Mouse (Mus musculus): ENCODE data around the gene Ppp1r18. TPM values are rescaled to one million over a fixed set of nuclear protein-coding genes. Genes with fewer than 3 reads are reported as not detected.
"Not testable (repeated sequence)": the region's sequence is repeated elsewhere in the genome, so short reads cannot be mapped to it uniquely, and the experiment has no call there.

The Ppp1r18 gene
- total RNA-seq, 2 experiments from 2014 or later: 9.5 to 10.5 TPM

DNA sequence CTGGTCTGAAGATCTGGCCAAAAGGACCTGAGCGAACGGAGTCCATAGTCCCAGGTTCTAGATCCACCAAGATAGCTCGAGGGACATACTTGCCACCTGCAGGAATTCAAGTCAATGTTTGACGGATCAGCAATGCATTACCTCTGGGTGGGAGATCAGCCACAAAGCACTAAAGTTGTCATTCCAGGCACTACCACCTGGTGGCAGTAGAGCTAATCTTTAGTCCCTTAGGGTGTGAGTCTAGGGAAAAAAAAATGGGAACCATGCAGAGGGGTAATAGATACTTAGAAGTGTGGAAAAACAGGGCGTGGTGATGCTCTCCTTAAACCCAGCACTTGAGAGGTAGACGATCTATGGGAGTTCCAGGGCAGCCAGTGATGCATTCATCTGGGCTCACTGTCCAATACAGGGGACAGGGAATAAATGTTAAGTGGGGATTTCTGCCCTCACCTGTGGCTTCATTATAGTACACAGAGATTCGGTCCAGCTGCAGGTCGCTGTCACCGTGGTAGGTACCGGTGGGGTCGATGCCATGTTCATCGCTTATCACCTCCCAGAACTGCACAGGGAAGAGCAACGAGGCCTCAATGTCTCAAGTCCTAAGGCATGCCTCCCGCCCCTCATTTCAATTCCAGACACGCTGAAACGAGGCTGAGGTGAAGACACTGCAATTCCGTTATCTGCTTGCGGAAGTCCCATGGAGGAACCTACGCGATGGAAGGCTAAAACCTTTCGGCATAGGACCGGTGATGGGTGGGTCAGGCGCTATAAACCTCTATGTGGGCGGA is 29.0 kb upstream of the Ppp1r18 start:
- peak; percentile 69 to 93 for DNase-seq (ENCODE audit: extremely low spot score in 1 of 2, low spot score in 1 of 2)

DNA sequence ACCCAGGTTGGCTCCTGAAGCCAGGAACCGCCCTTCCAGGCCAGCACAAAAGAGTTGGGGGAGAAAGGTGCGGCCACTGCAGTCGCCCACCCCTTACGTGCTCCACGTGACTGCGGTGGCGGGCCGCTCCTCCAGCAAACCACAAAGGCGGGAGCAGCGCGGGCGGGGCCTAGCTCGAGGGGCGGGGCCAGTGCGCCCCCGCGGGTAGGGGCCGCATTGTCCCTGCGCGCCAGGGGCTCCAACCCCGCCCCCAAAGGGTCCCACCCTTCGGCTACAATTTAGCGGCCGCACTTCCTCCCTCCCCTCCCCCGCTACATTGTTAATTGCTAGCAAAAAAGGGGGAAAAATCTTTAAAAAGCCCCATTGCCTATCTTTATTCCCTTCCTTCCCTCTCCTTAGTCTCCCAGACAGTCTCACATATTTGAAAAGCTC is 28.4 kb upstream of the Ppp1r18 start:
- peak; percentile 64 to 66 for DNase-seq (ENCODE audit: extremely low spot score in 1 of 2, low spot score in 1 of 2)

DNA sequence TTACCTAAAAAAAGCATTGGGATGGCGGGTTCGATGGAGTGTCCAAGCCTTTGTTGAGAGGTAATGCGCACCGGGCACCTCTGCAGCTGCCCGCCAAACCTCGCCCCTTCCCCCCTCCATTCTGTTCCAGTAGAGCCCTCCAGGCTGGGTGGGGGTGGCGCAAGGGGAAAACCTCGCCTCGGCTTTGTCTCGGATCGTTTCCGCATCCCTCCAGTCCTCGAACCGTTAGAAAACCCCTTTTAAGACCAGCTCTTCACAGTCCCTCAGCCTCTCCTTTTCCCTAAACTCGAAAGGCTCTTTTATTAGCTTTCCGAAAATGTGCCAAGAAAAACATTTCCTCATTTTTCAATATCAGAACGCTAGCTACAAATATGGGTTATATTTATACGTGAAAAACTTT is 27.9 kb upstream of the Ppp1r18 start:
- peak in 1 of 2 experiments; percentile 42 for DNase-seq (ENCODE audit: extremely low spot score in 1 of 2, low spot score in 1 of 2)

DNA sequence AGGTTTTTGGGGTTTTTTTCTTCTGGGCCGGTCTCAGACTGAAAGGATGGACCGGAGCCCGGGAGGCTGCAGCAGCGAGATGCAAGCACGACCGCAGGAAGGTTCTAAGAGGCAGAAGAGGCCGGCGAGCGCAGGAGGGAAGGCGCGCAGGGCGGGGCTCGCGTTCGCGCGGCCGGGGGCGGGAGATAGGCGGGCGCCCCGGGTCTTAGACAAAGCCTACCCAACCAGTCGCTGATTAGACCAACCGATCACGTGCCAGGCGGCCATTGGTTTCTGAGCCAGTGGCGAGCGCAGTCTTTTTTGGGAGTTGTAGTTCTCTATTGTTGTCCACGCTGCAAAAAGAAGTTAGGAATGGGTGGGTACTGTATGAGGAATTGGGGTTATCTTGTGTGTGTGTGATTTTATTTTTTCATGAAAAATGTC is 27.3 kb upstream of the Ppp1r18 start, which contains the start of gene Tubb5:
Gene Tubb5, minus strand, starts transcription at position 185 of the 423 bp plus-strand sequence.
- peak; percentile 87 to 90 for DNase-seq (ENCODE audit: extremely low spot score in 1 of 2, low spot score in 1 of 2)

DNA sequence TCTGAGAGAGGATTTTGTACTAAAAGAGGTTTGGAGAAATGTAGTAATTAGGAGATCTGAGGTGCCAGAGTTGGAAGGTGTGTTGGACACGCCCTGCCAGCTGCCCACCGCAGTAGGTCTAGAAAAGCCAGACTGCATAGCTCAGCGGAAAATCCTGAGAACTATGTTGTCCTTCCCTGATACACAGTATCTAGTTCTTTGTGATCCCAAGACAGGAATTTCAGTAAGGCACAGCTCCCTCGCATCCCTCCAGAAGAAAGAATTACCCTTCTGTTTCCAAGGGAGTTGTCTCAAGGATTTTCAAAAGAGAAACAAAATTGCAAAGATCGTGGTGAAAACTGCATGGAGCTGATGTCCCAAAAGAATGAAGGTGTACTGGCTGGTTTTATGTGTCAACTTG is 26.8 kb upstream of the Ppp1r18 start:
- DNase-seq (ENCODE audit: extremely low spot score in 1 of 2, low spot score in 1 of 2): no peak

DNA sequence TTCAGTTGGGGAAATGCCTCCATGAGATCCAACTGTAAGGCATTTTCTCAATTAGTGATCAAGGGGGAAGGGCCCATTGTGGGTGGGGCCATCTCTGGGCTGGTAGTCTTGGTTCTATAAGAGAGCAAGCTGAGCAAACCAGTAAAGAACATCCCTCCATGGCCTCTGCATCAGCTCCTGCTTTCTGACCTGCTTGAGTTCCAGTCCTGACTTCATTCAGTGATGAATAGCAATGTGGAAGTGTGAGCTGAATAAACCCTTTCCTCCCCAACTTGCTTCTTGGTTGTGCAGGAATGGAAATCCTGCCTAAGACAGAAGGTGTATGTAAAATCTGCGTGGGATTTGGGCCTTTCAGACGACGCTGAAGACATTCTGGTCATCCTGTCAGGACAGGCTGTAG is 26.4 kb upstream of the Ppp1r18 start:
- DNase-seq (ENCODE audit: extremely low spot score in 1 of 2, low spot score in 1 of 2): not testable (repeated sequence)

DNA sequence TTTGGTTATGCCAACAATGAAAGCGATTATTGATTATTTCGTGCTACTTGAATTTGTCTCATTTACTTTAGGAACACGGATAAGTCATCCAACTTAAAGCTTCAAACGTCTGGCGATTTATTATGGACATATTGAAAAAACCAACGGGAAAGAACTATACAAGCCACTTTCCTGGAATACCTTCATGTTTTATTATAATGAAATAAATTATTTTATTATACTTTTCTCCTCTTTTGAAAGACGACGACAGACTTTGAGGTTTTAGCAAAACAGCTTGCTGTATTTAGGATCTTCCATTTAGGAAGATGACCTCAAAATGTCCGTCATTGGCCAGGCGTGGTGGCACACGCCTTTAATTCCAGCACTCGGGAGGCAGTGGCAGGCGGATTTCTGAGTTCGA is 24.8 kb upstream of the Ppp1r18 start:
- DNase-seq (ENCODE audit: extremely low spot score in 1 of 2, low spot score in 1 of 2): no peak

DNA sequence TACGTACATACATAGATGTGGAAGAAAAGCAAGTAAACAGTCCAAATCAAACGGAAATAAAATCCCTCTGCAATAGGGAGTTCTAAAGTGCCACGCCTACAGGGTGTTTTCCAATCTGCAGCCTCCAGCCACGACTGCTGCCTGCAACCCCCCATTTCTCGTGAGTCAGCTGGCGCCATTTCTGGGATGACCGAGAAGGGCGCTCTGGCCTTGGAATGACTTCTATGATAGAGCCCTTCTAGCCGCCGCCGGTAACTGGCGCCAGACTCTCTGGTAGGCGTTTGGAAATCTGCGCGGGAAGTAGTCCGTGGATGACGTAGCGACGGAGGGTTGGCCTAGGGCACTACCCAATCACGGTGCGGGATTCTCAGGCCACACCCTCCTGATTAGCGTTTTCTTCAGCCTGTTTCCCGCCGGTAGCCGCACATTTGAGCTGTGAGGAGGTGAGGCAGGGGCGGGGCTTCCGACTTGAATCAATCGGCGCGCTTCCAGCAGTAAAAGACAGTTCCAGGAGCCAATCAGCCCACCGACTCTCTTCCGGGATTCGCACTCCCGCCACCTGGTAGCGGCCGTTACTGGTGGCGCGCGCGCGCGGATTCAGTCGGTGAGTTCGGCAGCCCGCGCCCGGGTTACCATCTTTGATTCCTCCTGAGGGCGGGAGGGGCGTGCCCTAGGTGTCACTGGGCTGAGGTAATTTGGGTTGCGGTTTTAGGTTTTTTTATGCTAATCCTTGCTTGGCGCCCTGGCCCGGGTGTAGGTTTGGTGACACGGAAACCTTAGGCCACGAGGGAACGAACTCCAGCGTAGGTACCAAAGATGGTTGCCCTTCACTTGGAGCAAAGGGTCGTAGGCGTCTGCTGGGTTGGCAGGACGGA is 24.1 kb upstream of the Ppp1r18 start, which contains the start of gene Mdc1:
Gene Mdc1, plus strand, starts transcription at position 440 of the 875 bp plus-strand sequence.
- DNase-seq (ENCODE audit: extremely low spot score in 1 of 2, low spot score in 1 of 2): peak; percentile 95 to 96

DNA sequence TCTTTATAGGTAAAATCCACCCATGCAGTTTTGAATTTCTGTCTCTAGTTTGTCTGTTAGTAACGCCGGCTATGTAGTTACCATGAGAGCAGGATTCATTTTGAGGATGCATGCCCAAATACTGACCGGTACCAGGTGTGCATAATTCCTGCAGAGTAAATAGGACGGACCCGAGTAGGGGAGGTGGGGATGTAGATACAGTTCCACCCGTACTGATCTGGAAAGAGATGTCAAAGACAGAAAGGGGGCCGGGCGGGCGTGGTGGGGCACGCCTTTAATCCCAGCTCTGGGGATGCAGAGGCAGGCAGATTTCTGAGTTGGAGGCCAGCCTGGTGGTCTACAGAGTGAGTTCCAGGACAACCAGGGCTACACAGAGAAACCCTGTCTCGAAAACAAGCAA is 23.4 kb upstream of the Ppp1r18 start:
- DNase-seq (ENCODE audit: extremely low spot score in 1 of 2, low spot score in 1 of 2): no peak

DNA sequence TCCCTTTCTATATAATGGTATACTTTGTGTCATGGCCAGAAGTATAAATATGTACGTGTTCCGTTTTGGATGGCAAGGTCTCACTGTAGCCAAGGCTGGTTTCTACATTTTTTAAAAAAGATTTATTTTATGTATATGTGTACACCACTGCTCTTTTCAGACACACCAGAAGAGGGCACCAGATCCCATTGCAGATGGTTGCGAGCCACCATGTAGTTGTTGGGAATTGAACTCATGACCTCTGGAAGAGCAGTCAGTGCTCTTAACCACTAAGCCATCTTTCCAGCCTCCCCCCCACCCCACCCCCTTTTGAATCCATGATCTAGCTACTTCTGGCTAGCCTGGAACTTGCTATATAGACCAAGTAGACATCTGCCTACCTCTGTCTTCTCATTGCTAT is 21.9 kb upstream of the Ppp1r18 start:
- no peak for DNase-seq (ENCODE audit: extremely low spot score in 1 of 2, low spot score in 1 of 2)

DNA sequence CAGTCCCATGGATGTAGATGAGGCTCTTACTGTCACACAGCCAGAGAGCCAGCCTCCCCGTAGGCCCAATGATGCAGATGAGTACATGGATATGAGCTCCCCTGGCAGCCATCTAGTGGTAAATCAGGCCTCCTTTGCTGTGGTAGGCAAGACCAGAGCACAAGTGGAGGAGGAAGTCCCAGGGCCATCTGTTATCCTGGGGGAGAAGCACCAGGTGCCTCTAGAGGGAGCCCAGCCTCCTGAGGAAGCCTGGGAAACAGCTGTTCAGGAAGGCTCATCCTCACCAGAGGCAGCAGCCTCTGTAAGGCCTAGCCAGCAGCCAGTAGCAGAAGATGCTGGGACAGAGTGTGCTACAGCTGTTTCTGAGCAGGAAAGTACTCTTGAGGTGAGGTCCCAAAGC is 17.3 kb upstream of the Ppp1r18 start:
- no peak for DNase-seq (ENCODE audit: extremely low spot score in 1 of 2, low spot score in 1 of 2)

DNA sequence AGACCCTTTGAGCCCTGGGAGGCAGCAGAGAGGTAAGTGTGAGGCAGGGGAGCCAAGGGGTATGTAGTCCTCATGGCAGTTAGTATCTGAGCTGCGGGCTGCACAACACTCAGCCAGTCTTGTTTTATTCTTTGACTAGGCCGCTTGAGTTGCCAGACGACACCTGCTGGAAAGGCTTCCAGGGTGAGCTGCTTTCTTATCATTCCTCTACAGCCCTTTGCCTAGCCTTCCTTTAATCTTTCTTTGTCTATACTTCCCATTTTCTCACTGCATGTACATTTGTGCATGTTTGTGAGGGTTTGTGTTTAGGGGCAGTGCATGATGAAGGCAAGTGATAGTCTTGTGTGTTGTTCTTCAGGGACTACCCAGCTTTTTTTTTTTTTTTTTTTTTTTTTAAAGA is 14.4 kb upstream of the Ppp1r18 start:
- no peak for DNase-seq (ENCODE audit: extremely low spot score in 1 of 2, low spot score in 1 of 2)

DNA sequence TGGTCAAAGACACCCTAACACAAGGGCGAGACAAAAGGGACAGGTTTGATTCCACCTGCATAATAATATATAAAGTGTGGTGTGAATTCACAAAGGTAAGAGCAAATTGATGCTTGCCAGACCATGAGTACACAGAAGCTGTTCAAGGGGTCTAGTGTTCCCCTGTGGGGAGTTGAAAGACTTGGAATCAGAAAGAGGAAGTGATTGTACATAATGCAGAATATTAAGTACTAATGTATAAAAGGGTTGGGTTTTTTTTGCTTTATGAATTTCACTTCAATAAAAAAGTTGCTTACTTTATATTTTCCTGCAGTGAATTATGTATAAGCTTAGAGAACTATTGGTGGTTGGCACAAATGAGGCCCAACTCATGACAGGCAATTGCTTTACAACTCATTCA is 6.0 kb upstream of the Ppp1r18 start:
- DNase-seq (ENCODE audit: extremely low spot score in 1 of 2, low spot score in 1 of 2): no peak

DNA sequence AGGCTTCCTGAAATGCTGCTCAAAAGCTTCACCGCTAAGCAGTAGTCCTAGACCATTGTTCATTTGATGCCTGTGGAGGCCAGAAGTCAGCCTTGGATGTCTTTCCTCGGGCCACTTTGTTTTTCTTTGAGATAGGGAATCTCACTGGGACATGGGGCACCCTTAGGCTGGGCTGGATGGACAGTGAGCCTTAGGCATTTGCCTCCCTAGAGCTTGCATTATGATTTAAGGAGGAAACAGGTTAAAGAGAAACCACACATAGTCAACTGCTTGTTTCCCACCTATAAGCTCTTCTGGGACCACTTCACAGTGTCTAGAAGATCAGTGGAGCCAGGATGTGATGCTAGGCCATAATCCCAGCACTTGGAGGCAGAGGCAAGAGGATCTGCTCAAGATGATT is 5.6 kb upstream of the Ppp1r18 start:
- DNase-seq (ENCODE audit: extremely low spot score in 1 of 2, low spot score in 1 of 2): no peak

DNA sequence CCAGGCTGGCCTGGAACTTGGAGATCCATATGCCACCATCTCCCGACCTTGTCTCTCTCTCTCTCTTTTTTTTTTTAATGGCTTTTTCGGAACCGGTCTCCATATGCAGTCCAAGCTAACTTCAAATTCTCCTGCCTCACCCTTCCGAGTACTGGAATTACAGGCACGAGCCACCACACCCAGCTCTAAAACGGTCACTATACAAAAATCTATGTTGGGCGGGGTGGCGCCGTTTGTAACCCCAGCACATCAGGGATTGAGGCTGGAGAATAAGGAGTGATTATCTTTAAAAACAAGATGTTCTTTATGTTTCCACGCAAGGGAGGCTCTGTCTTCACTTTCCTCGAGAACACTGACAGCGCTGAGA is 4.6 kb upstream of the Ppp1r18 start:
- DNase-seq (ENCODE audit: extremely low spot score in 1 of 2, low spot score in 1 of 2): no peak

DNA sequence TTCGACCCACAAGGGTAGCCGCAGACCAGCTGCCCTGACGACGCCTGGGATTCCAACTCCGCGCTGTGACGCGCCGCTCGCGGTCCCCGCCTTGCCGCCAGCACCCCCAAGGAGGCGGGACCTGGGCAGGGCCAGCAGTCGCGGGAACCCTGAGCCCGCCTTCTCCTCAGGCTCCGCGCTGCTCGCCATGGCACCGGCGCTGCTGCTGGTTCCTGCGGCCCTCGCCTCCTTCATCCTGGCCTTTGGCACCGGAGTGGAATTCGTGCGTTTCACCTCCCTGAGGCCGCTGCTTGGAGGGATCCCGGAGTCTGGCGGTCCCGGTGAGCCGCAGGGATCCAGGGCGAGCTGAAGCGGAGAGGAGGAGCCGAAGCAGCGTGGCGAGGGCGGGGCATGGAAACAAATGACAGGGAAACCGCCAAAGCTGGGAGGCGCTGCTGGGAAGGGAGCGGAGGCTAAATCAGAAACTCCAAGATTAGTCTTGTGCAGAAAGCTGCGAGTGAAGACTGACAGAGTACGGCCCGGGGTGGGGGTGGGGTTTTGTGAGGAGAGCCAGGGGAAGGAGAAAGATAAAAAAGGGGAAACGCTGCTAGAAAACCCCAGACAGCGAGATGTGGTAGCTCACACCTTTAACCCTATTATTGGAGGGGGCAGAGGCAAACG is 4.1 kb upstream of the Ppp1r18 start, which contains the start of gene Nrm:
Gene Nrm, plus strand, starts transcription at position 121 of the 660 bp plus-strand sequence.
- peak; percentile 72 to 91 for DNase-seq (ENCODE audit: extremely low spot score in 1 of 2, low spot score in 1 of 2)

DNA sequence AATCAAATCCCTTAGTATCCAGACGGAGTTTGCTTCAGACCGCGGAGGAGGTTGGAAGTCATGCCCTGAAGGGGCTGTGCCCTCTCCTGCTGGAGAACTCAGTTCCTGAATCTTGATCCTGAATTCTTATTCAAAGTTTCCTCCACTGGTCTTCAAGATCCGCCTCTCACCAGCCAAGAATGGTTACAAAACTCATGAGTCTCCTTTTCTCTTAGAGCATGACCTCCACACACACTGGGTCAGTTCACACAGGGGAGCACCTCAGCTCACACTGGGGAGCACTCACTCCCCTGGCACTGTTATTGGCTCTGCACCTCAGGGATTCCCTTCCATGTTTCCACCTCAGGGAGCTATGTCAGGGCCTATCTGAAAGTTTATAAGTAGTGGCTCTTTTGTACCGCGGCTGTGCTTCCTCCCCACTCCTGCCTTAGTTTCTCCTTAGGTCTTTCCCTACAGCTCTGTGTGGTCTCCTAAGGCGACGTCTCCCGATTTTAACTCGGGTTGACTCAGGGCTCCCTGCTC is 500 bp upstream of the Ppp1r18 start:
- no peak for DNase-seq (ENCODE audit: extremely low spot score in 1 of 2, low spot score in 1 of 2)

DNA sequence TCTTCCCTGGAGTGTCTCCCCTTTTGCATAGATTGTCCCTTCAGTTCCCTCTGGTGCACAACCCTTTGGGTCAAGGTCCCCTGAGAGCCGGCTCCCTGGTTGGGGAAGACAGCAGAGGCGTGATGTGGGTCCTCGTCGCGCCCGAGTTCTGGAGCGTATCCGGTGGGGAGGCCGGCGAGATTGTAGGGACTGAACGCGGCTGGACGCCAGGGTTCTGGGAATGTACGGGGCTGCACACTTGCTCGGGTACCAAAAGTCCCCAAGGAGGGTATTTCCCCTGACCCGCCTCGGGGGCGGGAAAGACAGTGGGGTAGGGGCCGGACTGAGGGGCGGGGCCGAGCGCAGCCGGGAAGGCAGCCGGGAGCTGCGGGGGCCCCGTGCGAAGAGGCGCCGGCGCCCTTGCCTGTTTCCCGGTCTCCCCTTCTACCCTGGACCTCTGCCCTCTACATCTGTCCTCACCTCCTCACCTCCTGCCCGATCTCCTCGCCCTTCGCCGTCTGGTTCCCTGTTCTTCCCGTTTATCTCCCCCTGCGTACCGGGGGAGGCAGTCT is 963 bp downstream of the Ppp1r18 start:
- peak in 1 of 2 experiments; percentile 26 for DNase-seq (ENCODE audit: extremely low spot score in 1 of 2, low spot score in 1 of 2)

DNA sequence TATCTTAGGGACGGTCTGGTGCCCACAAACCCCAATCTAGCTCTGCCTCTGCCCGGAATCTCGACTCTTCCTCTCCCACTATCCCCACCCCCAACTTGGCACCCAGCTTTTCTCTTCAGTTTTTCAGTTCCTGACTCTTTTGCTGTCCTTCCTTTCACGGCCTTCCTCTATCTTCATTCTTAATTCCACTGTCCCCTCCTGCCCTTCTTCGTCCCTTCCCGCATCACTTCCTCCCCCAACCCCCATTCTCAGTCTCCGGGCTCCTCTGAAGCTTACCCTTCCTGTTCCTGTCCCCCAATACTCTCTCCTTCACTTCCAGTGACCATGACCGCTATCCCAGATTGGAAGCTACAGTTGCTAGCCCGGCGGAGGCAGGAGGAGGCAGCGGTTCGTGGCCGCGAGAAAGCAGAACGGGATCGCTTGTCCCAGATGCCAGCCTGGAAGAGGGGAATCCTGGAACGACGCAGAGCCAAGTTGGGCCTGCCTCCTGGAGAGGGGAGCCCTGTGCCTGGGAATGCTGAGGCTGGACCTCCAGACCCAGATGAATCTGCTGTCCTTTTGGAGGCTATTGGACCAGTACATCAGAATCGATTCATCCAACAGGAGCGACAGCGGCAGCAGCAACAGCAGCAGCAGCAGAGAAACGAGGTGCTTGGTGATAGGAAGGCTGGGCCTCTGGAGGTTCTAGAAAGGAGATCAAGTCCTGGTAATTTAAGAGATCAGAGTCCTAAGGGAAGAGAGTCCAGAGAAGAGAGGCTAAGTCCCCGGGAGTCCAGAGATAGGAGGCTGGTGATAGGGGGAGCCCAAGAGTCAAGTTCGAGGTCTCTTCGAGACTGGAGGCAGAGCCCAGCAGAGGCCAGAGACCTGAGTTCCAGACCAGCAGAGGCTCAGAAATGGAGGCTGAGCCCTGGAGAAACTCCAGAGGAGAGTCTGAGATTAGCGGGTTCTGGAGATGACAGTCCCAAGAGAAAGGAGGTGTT is 1.8 kb downstream of the Ppp1r18 start:
- no peak for DNase-seq (ENCODE audit: extremely low spot score in 1 of 2, low spot score in 1 of 2)
